Mouse (Mus musculus): ENCODE results near the gene Stat2.

Stat2 gene

DNA sequence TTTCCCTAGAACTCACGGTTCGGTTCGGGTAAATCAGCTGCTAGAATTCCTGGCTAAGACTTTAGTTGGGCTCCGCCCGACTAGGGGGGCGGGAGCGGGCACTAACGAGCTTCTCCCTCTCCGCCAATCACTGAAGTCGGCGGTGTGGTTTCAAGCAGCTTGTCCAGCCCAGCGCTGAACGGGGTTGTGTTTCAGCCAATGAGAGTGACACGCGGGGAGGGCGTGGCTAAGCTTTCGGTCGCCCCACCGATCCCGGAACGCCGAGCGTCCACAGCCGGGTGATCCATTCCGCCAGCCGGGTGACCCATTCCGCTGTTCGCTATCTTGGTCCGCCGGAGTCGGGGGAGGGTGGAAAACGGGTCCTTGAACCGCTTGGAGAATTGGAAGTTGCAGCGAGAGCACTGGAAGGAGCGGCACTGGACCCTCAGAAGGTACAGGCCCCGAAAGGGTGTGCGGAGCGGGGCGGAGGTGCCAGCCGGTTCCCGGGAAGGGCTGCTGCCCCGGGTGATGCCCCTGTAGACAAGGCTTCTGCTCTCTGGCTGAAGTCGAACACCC lies at the start of gene Stat2:
Gene Stat2, plus strand, starts transcription at position 273 of the 555 bp plus-strand sequence.
- DNase-seq (ENCODE audit: low read depth, low spot score): peak; percentile 89

DNA sequence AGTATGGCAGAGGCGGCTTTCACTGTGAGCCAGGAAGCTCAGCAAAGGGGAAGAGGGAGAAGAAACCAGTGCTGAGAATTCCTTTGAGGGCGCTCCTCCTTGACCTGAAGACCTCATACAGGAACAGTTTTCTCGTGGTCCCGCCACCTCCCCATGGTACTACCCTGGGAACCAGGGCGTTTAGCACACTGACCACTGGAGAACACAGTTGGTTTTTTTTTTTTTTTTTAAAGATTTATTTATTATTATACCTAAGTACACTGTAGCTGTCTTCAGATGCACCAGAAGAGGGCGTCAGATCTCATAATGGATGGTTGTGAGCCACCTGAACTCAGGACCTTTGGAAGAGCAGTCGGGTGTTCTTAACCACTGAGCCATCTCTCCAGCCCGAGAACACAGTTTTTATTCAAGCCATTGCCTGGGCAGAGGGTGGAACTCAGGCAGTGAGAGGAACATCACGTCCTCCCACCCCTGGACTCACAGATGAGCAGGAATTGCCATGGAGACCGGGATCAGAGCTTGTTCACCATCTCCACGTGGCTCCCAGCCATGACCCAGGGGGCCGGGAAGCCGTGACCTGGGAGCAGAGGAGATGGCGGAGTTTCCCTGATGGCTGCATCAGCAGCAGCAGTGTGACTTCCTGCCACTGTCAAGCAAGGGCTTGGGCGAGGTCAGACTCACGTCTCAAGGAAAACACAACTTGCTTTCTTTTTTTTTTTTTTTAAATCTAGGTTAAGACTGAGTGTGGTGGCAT lies 48.6 kb upstream of the Stat2 start:
- no peak for DNase-seq (ENCODE audit: low read depth, low spot score)

DNA sequence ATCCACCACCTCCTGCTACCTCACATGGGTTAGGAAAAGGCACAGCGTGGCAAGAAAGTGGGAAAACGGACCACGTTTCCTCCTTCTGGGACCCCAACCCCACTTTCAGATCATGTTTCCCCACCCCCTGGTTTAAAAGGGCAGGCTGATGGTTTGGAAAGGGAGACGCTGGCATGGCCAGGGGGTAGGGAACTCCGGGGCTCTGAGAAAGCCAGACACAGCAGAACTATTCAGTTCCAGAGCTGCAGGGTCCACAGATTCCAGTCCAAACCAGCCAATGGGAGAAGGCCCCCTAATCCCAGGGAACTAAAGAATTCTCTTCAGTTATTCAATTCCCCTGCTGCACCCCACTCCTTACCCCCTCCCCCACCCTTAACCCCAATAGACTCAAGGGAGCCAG lies 45.3 kb upstream of the Stat2 start:
- no peak for DNase-seq (ENCODE audit: low read depth, low spot score)

GRCm38 (mm10) chr10:128225538-128225937 lies 44.8 kb upstream of the Stat2 start, which contains the start of gene Mip:
Gene Mip, plus strand, starts transcription at chr10:128225838.
- no peak for DNase-seq (ENCODE audit: low read depth, low spot score)

- no peak for DNase-seq (ENCODE audit: low read depth, low spot score)
These were observed 42.8 kb upstream of the Stat2 start for GRCm38 (mm10) chr10:128227592-128227991.

DNA sequence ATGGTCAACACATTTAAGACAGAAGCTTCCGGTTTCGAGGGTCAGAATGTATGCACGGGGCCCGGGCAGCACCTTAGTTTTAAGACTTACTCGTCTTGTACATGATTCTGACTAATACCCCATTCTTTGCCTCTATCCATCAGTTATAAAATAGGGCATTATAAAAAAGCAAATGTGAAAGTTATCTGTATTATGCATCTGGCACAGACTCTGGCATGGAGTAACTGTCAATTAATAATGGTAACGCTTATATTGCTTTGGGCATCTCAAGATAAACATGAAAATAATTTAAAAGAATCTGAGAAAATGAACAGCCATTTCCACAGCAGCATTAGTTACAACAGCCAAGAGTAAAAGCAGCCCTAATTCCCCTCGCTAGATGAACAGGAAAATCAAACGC lies 42.4 kb upstream of the Stat2 start:
- DNase-seq (ENCODE audit: low read depth, low spot score): no peak

DNA sequence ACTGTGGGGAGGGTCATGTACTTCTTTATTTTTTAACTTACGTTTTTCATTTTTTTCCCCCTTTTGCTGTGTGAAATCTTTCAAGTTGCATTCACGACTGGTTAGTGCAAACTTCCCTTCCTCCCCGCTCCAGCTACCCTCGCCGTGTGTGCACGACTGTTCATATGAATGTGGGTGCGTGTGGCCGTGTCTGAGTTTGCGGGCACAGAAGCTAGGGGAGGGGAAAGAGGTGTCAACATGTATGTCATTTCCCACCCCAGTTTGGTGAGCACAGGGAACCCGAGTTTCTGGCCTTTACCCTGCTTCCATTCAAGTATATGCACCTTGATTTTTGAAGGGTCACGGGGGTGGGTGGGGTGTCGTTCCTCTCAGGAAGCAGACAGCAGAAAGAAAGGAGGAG lies 39.8 kb upstream of the Stat2 start:
- no peak for DNase-seq (ENCODE audit: low read depth, low spot score)

DNA sequence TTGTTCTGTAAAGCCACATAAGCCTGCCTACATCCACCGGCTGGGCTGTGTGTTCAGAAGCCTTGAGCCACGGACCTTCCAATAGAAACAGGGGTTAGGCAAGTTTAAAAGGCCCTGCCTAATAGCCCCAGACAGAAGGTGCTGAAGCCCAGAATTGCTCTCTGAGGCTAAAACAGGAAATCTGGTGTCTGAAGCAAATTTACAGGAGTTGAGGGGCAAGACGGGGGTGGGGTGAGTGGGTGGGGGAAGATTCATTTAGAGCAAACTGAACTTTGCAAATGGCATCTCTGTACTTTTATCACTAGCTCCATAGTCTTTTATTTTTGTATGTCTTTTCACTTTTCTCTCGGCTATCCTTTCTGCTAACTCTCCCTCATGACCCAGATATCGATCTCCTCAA lies 39.2 kb upstream of the Stat2 start:
- DNase-seq (ENCODE audit: low read depth, low spot score): no peak

GRCm38 (mm10) chr10:128231697-128232419 lies 38.5 kb upstream of the Stat2 start, which contains the start of gene Timeless:
Gene Timeless, plus strand, starts transcription at chr10:128232065.
- peak; percentile 64 for DNase-seq (ENCODE audit: low read depth, low spot score)

GRCm38 (mm10) chr10:128232420-128232985 lies 37.9 kb upstream of the Stat2 start:
- peak; percentile 53 for DNase-seq (ENCODE audit: low read depth, low spot score)

GRCm38 (mm10) chr10:128236321-128236720 lies 34.0 kb upstream of the Stat2 start:
- peak; percentile 23 for DNase-seq (ENCODE audit: low read depth, low spot score)

- DNase-seq (ENCODE audit: low read depth, low spot score): no peak
These were observed 32.4 kb upstream of the Stat2 start for GRCm38 (mm10) chr10:128237807-128238480.

DNA sequence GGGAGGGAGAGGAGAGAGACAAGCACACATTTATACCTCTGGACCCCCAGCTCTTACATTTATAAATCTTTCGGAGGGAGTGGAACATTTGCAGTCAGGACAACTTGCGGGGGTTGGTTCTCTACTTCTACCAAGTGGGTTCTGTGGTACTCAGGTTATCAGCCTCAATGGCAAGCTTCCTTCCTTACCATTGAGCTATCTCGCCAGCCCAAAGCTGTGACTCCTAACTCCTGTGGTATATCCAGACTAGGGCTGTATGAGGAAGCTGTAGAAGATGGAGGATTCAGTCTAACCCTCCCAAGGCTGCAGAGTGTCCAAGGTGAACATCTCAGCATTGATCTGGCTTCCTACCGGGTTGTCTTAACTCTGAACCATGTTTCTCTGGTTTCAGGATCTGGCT lies 31.2 kb upstream of the Stat2 start:
- DNase-seq (ENCODE audit: low read depth, low spot score): no peak

- DNase-seq (ENCODE audit: low read depth, low spot score): no peak
These were observed 30.2 kb upstream of the Stat2 start for GRCm38 (mm10) chr10:128240131-128240530.

DNA sequence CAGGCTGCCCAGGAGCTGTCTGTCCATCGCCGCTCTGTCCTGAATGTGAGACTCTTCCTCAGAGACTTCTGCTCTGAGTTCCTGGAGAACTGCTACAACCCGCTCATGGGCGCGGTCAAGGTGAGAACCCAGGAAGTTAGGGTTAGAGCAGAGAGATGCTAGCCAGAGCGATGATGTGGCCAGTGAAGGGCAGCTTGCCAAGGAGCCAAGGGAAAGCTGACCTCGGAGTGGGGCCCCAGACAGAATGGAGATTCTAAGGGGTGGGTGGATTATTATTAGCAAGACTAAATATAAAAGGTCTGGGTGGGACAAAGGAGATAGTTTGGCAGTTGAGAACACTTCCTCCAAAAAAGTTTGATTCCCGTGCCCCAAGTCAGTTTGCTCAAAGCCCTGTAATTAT lies 27.1 kb upstream of the Stat2 start:
- no peak for DNase-seq (ENCODE audit: low read depth, low spot score)

DNA sequence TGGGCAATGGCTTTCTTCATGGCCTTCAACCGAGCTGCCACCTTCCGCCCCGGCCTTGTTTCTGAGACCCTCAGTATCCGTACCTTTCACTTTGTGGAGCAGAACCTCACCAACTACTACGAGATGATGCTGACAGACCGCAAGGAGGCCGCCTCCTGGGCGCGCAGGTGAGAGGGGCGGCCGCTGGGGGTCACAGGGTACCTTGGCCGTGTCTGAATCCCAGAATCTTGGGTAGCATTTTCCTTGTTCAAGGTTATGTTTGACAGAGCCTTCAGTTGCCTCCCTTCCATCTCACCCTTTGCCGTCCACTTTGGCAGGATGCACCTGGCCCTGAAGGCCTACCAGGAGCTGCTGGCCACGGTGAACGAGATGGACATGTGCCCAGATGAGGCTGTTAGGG lies 26.2 kb upstream of the Stat2 start:
- no peak for DNase-seq (ENCODE audit: low read depth, low spot score)

DNA sequence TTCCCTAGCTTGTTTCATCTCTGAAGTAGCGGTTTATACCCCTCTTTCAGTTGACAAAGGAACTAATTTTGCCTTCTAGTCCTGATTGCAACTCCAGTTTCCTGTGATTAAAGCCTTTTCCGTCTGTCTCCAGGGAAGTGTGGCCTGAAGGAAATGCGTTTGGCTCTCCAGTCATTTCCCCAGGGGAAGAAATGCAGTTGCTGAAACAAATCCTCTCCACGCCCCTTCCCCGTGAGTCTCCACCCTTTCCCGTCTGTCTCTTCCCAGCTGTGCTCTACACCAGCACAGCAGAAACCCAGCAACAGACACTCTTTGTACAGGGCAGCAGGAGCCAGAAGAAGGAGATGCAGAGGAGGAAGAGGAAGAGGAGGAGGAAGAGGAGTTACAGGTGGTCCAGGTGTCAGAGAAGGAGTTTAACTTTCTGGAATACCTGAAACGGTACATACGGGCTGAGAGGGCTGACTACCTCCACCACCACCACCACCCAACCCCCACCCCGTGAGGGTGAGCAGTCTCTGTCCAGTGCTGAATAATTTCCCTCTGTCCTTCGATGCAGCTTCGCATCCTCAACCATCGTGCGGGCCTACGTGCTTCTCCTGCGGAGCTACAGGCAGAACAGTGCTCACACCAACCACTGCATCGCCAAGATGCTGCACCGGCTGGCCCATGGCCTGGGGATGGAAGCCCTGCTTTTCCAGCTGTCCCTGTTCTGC lies 23.2 kb upstream of the Stat2 start:
- no peak for DNase-seq (ENCODE audit: low read depth, low spot score)

DNA sequence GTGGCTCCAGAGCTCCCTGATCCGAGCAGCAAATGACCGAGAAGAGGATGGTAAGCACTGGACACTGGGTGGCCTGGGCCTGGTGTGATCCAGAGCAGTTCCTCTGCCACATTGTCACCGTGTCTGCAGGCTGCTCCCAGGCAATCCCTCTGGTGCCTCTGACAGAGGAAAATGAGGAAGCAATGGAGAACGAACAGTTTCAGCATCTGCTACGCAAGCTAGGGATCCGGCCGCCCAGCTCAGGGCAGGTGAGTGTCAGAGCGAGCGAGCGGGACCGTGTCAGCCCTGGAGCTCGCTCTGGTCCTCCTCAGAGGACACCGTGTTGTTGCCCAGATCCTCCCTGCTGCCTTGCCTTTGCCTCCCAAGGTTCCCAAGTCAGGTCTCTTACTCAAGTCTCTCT lies 19.8 kb upstream of the Stat2 start:
- DNase-seq (ENCODE audit: low read depth, low spot score): no peak

GRCm38 (mm10) chr10:128253677-128254255 lies 16.6 kb upstream of the Stat2 start, which contains the start of gene Apon:
Gene Apon, plus strand, starts transcription at chr10:128254096.
- DNase-seq (ENCODE audit: low read depth, low spot score): no peak

- no peak for DNase-seq (ENCODE audit: low read depth, low spot score)
These were observed 14.4 kb upstream of the Stat2 start for GRCm38 (mm10) chr10:128255925-128256324.

- no peak for DNase-seq (ENCODE audit: low read depth, low spot score)
These were observed 14.0 kb upstream of the Stat2 start for GRCm38 (mm10) chr10:128256328-128256727.

Data from retina, adult 2 months (tissue).